Mouse (Mus musculus): Measurements from ENCODE around the gene Gm28729.

DNA sequence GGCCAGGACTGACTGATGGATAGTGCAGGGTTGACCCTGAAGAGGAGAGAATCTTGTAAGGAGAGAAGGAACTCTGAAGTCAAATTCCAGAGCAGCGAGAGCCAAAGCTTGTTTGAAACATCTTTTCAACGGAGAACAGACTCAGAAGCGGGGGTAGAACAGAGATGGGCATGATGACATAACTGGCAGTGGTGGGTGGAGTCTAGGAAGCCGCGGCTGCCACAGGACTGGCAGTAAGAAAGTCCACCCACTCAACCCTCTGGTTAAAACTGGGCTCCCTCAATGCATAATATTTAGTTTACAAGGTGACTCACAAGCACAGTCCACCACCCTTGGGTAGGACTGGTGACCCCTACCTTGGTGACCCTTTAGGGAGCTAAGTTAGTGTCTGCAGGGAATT, 9.3 kb downstream of the Gm28729 start:
- no peak for TF ChIP-seq CTCF (IDR thresholded peaks at IDR 0.05; ENCODE audit: borderline replicate concordance, extremely low read depth, insufficient read depth, insufficient read length)
- TF ChIP-seq POLR2A (IDR thresholded peaks at IDR 0.05; ENCODE audit: borderline replicate concordance, extremely low read depth, insufficient read depth, insufficient read length, poor library complexity, severe bottlenecking), result no peak
